Mouse (Mus musculus) liver, adult (tissue): ENCODE measurements around the gene Gtf2a1l.

Source experiments
- GATA4 ChIP-seq: IDR thresholded peaks from 2 replicates; pipeline ENCODE4 v1.6.1; 2014; ENCODE audit warnings: mild to moderate bottlenecking, low read length; ENCODE audit not compliant: insufficient replicate concordance

Gene Gtf2a1l

DNA sequence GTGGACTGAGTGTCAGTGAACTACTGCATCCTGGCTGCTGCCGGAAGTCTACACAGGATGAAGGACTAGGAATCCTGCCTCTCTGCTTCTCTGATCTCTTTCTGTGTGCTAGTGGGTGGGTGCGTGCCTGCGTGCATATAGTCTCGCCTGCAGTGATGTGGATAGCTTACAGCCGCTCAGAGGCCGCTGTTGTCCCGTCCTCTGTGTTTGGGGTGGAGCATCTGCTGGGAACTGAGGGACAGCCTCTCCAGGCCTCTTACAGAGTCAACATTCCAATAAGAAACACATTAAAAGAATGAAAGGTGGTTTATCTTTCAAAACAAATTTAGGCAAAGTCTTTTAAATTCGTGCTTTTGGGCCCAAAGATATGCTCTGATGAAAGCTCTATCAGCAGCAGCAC is 26.6 kb upstream of the Gtf2a1l start:
- no peak for TF ChIP-seq GATA4

DNA sequence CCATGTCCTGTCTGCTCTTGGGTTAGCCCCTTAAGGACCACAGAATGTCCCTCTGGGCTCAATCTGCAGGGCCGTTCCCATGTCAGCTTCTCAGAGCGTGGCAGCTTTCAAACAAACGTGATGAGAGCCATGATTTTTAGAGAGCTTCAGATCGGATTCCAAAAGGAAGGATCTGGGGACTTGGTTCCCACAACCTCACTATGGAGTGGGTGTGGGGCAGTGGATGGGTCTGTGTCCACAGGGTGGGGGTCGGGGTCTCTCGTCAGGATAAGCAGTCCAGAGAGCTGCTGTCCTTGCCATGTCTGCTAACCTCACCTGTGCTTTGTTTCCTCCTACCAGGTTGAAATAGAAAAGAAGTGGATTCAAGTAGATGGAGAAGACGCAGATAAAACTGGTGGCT is 23.6 kb upstream of the Gtf2a1l start:
- no peak for TF ChIP-seq GATA4

GRCm38 (mm10) chr17:88645299-88645698 is 23.2 kb upstream of the Gtf2a1l start:
- TF ChIP-seq GATA4, result no peak

GRCm38 (mm10) chr17:88647149-88647548 is 21.3 kb upstream of the Gtf2a1l start:
- TF ChIP-seq GATA4, result no peak

DNA sequence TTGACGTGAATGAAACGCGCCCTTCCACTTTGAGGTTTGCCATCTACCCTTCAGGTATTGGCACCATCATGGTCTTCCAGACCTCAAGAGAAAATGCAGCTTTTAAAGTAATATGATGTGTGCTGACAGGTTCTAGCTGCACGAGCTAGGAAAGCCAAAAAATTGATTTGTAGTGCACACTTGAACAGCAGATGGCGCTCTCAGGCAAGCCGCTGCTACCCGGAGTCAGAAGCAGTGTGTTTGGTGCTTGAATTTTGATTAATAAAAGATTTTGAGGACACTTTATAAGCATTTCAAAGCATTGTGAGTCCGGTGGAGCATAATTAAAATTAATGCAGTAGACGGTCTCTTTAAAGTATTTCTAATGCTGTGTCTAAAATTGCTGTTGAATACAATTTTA is 16.4 kb upstream of the Gtf2a1l start:
- no peak for TF ChIP-seq GATA4

DNA sequence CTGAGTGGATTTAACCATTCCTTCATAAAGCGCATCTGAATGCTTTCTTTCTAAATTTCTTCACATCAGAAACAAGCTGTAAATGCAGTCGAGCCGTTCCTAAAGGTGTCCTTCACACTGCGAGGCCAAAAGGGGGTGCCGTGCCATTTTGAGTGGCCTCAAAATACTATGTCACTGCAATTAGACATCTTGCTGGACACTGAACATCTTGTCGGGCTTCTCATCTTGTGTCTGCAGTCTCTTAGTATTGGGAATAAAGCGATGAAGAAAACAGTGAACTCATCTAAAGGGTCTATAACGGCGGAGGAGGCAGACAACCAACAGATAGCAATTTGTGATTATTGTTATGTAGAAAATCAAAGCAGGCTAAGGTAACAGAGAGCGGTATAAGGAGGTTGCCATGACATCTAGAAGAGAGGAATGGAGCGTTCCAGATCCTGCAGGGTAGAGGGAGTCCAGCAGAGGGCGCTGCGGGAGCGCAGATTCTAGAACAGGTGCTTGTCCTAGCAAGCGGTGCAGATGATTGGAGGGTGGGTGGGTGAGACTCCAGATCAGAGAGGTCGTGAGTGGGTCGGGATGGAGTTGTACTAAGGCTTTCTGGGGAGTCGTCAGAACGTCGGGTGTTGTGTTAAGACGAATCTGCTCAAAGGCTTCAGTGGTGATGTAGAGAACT is 15.6 kb upstream of the Gtf2a1l start:
- no peak for TF ChIP-seq GATA4

DNA sequence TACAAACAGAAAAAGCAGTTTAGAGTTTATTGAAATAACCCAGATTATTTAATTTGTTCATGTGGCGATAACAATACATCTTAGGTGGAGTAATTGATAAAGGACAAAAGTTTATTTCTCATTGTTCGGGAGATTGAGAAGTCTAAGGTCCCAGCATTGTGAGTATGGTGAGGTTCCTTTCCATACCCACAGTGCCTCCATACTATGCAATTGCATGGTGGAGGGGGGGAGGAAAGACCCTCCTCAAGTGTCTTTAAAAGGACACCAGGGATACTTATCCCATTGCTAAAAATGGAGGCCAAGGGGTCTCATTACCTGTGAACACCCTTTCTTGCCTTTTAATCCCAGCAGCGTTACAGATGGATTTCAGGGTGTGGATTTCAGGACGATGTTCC is 15.1 kb upstream of the Gtf2a1l start:
- TF ChIP-seq GATA4, result no peak

- TF ChIP-seq GATA4, result no peak
These were observed 9.9 kb upstream of the Gtf2a1l start for GRCm38 (mm10) chr17:88658510-88658909.

DNA sequence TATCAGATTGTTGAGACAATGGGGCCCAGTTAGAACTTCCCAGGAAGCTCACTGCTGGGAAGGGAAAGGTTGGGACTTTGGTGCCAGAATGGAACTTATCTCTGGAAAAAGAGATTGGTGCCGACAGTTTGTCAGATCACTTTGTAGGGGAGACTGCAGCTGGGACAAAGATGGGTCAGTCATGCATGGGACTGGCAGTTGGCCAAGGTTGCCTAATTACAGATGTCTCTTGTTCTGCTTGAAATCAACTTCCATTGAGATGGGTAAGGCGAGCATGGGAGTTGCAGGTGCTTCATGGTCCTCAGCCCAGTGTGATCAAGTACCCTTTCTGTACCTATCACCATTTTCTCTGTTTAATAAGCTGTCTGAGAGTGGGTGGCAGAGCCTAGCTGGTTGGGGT is 2.4 kb upstream of the Gtf2a1l start:
- TF ChIP-seq GATA4, result no peak

DNA sequence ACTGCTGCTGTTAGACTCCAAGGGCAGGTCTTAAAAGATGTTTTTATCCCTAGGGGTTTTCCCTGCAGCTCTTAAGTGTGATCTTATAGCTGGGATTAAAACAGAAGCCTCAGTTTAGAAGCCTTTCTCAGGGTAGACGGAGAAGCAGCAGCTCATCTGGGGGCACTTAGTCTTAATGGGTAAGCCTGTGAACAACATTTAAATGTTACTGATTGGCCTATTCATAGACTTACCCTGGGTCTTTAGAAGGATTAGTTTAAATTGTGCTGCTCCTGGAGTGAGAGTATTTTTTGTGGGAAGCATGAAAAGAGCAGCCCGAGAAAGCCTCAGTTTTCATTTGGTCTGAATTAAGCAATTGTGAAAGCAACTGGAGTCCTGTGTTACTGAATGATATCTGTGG is 1.5 kb downstream of the Gtf2a1l start:
- TF ChIP-seq GATA4, result no peak

DNA sequence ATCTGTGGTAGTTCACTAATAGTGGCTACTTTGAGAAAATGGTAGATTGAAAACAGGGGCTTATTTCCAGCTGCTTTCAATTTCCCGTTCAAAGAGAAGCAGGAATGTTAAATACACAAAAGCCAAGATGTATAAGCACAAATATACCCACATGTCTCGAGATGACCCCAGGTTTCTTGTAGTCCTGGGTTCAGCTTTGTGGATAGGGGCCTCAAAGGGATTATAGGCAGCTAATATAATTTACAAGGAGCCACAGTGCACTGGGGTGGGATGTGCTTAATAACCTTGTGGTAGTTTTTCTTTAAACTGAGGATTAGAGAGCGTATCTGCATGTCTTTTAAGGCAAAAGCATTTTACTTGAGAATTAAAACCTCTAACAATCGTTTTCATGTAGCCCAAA is 2.3 kb downstream of the Gtf2a1l start:
- no peak for TF ChIP-seq GATA4

- TF ChIP-seq GATA4, result no peak
These were observed 7.2 kb downstream of the Gtf2a1l start for GRCm38 (mm10) chr17:88675310-88676309.

DNA sequence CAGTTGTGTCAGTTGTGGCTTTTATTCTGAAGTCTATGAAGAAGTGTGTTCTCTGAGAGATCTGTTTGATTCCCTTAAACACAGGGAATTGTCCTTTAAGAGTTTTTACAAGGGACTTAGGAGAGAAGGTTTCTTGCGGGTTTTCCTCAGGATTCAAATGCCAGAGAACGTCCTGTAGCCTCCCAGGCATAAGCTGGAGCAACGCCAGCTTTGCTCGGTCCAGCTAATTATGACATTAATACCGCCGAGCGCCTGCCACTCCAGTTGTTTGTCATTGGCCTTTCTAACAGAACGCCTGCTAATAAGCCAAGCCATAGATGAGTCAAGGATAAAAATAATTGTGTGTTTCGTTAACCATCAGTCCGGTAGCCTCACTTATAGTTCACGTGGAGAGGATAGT is 19.8 kb downstream of the Gtf2a1l start:
- TF ChIP-seq GATA4, result no peak

- TF ChIP-seq GATA4, result no peak
These were observed 28.3 kb downstream of the Gtf2a1l start for GRCm38 (mm10) chr17:88696656-88697333.

GRCm38 (mm10) chr17:88700901-88701300 is 32.4 kb downstream of the Gtf2a1l start:
- no peak for TF ChIP-seq GATA4

DNA sequence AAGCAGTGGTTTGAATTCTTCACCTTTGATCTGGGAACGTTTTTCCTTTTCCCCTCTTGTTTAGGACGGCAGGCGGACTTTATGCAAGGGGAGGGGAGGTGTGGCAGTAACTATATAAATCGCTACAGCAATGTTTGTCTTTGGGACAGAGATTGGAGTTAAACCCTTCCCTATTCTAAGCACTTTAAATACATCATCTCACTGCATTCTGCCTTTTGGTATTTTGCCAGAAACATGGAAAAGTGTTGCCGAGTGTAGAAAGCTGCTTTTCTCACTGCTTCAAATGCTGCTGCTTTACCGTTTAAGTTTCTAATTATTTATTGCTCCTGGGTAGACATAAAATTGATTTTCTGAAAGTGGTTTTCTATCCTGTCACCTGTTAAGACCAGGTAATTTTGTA is 33.9 kb downstream of the Gtf2a1l start:
- TF ChIP-seq GATA4, result no peak
